Mouse (Mus musculus) megakaryocyte, adult 5-6 weeks (primary cell): ENCODE results near the gene Arap1. TPM values are rescaled to one million over a fixed set of nuclear protein-coding genes. Genes with fewer than 3 reads are reported as not detected.

Experiments used
- ATAC-seq: 2 replicates; pipeline ENCODE4 v1.8.0; 2016; ENCODE audit warnings: mild to moderate bottlenecking, inconsistent platforms; ENCODE audit not compliant: poor library complexity, severe bottlenecking
- total RNA-seq, 2 experiments: library from RNA; stranded (forward) in 1 of 2; stranded (reverse) in 1 of 2; fragments of 153-499, 151-499 nt in 1 of 2; fragments of 221-1000, 200-1000 nt in 1 of 2; gene quantifications; 2 replicates each; pipeline versions ENCODE4 v1.2.3 to v1.2.4; 2015 to 2017

The Arap1 gene
- total RNA-seq (2015) (141 and 152 TPM in 2 replicates), total RNA-seq (2017) (211 and 245 TPM in 2 replicates)

DNA sequence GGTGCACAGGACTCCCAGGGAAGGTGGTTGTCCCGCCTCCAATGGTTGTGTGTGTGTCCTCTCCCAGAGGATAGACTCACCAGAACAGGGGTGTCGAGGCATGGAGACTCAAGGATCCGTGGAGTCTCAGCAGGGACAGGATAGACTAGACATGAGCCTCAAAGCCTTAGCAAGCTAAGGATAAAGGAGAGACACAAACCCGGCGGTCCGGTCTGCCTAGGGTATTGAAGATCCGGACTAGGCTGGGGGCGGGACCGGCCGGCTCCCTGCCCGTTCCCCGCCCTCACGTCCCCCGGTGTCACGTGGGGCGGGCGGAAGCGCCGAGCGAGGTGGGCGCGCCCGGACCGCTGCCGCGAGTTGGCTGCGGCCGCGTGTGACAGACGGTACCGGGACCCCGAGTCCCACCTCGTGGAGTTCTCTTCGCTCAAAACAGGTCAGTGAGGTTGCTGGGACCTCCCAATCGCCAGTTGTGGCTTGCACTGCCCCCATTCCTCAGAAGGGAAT lies at the start of gene Arap1:
TSS of gene Arap1 (plus strand) at position 301 of the 504 bp plus-strand sequence.
- ATAC-seq, result peak; percentile 88

DNA sequence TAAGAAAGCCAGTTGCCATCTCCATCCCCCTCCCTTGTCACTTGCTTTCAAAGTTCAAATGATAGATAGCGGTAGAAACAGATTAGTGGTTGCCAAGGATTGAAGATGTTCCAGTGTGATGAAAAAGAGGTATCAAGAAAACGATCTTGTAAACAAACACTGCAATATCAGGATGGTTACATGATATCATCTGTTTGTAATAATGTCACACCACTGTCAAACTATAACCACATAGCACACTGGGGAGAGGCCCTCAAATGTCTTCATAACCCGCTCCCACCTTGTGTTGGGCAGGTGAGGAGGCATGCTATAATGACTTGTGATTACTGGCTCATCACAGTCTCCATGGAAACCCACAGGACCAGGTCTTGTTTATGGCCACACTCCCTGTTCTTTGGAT lies 49.5 kb upstream of the Arap1 start:
- ATAC-seq, result no peak

- ATAC-seq, result peak; percentile 25
Observed at GRCm38 (mm10) chr7:101301361-101301880, 46.4 kb upstream of the Arap1 start.

DNA sequence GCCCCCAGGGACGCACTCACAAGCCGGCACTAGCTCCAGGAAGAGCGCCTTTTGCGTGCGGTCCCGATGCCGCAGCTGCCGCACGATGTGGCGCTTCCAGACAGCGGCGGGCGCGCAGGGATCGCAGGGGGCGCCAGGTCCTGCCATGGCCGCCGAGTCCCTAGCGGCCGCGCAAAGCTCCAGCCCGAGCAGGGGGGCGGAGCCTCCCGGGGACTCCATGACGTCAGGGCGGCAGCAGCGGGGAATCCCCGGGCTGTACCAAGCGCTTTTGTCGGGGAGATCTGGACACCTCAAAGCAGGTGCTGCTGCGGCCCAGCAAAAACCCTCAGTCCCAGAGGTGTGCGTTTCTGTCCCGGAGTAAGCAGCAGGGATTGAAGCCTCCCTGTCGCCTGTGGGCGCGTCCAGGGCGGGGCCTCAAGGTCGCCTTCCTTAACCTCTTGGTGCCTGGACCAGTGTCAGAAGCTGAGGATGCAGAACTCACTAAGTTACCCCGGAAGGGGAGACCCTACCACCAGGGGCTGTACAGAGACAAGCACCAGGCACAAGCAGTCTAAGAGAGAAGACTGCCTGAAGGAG lies 45.9 kb upstream of the Arap1 start, which contains the start of gene Atg16l2:
TSS of gene Atg16l2 (minus strand) at position 371 of the 576 bp plus-strand sequence.
- peak; percentile 89 for ATAC-seq

- no peak for ATAC-seq
Observed at GRCm38 (mm10) chr7:101302691-101303090, 45.2 kb upstream of the Arap1 start.

DNA sequence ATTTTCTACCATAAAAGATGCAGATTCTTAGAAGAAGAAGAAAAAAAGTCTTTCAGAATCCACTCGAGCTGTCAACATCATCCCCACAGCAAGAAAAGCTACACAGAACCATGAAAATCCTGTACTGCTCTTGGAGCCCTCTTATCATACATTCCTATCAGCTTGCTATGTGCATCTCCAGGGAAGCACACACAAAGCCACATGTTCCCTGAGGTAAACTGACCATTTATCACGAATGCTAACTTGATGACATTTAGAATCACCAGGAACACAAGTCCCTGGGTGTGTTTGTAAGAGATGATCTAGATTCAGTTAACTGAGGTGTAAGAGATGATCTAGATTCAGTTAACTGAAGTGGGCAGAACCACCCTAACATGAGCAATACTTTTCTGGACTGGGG lies 41.0 kb upstream of the Arap1 start:
- no peak for ATAC-seq

- no peak for ATAC-seq
Observed at GRCm38 (mm10) chr7:101309985-101310326, 37.9 kb upstream of the Arap1 start.

GRCm38 (mm10) chr7:101310327-101311028 lies 37.4 kb upstream of the Arap1 start:
- ATAC-seq, result peak; percentile 93

DNA sequence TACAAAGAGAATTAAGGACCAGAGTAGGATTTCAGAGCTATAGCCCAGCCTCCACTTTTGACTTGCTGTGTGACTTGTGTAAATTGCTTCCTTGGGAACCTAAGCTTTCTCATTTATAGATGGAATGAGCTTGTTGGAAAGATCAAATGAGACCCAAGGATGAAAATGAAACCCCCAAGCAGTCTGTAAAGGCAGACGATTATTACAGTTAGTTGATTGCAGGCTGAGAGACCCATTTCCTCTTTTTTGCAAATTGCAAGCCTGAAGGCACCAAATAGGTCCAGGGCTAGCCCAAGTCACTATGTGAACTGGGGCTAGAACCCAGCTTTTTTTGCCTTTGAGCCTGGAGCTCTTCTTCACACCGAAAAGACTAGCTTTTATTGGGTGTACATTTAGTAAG lies 36.8 kb upstream of the Arap1 start:
- ATAC-seq, result peak; percentile 29; the same call in 1 of the 2 replicates

DNA sequence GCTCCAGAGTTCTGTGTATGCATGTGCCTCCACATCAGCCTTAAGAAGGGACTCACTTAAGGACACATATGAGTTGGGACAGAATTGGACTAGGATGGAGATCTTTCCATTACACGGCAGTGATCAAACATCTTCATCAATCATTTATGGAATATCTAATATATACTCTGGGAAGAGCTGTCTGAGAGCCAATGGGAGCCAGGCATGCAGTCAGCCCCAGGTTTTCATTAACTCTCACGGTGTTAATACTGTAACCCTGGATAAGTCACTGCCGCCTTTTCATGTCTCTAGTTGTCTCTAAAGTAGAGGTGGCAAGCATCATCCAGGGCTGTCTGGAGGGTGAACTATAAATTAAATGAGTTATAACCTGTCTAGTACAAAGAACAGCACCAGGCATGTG lies 34.8 kb upstream of the Arap1 start:
- ATAC-seq, result no peak

GRCm38 (mm10) chr7:101314396-101314795 lies 33.5 kb upstream of the Arap1 start:
- no peak for ATAC-seq

DNA sequence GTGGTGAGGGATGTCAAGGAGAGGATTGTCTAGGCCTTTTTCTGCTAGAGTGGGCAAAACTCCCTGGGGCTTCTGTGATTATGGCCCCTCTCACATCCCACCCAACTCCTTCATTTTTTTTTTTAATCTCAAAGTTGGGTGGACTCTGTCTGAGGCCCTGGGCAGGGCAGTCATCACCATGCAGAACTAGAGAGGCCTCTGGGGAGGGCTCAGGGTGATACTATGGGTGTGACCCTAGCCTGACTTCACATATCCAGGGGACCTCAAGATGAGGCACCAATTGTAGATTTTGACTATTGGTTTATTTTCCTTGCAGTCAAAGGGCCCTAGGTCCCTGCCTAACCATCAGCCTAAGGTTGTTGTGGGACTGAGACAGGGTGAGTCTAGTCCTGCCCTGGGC lies 32.2 kb upstream of the Arap1 start:
- no peak for ATAC-seq

- ATAC-seq, result peak; percentile 66
Observed at GRCm38 (mm10) chr7:101316591-101317001, 31.3 kb upstream of the Arap1 start.

DNA sequence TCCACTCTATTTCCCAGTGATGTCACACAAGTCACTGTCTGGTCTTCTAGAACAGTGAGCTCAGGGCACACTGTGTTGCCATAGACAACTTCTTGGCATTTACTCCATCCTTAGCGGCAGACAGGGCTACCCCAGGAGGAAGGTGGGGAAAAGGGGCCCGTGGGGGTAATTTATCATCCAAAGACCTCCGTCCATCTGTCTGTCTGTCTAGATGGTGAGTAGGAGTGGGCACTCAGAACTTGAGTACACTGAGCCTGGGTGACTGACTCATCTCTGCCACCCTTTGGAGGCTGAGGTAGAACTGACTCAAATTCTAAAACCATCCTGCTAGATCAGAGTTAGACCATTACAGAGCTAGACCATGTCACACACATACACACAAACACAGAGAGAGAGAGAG lies 30.9 kb upstream of the Arap1 start, which contains the start of gene Stard10:
TSS of gene Stard10 (plus strand) at position 73 of the 400 bp plus-strand sequence.
- ATAC-seq, result no peak

DNA sequence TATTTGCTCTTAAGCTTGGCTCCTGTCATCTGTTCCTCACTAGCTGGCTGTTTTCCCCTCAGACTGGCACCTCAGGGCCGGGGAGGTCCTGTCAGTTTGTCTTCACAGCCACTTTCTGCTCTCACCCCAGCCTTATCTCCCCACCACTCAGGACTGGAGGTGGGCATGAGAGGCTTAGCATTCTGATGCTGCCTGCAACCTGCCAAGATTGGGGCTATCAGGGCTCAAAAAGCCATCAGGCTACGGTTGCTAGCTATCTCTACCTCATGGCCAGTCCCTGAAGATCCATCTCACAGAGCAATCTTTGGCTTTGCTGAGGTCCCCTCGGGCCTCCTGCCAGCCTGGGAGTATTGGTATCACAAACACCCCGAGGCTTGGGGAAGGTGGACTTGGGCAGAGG lies 29.0 kb upstream of the Arap1 start:
- 0 out of 2 replicates have a peak, but pooled peaks have one; percentile 5 for ATAC-seq

- ATAC-seq, result no peak
Observed at GRCm38 (mm10) chr7:101319796-101320195, 28.1 kb upstream of the Arap1 start.

GRCm38 (mm10) chr7:101320399-101321217 lies 27.3 kb upstream of the Arap1 start:
- no peak for ATAC-seq

DNA sequence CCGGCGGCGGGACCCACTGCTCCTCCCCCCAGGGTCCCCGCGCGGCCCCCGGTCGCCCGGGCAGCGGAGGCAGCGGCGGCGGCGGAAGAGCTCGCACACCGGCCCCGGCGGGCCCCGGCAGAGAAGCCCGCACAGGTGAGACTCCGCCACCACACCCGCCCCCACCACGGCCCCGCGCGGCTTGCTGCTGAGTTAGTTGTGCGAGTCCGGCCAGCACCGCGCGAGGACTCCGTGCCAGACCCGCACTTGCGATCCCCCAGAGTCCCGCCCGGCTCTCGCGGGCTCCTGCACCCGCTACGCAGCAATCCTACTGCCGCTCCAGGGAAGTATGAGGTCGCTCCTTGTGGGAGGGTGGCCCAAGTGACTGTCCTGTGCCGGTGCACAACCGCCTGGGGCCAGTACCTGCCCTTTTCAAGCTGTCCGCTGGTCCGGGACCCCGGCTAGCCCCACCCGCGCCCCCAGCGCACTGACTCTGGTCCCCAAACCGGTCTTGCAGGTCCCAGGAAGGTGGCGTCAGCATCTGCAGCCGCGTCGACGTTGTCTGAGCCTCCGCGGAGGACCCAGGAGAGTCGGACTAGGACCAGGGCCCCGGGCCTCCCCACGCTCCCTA lies 26.5 kb upstream of the Arap1 start:
- ATAC-seq, result peak; percentile 30

- no peak for ATAC-seq
Observed at GRCm38 (mm10) chr7:101323141-101323594, 24.7 kb upstream of the Arap1 start.

DNA sequence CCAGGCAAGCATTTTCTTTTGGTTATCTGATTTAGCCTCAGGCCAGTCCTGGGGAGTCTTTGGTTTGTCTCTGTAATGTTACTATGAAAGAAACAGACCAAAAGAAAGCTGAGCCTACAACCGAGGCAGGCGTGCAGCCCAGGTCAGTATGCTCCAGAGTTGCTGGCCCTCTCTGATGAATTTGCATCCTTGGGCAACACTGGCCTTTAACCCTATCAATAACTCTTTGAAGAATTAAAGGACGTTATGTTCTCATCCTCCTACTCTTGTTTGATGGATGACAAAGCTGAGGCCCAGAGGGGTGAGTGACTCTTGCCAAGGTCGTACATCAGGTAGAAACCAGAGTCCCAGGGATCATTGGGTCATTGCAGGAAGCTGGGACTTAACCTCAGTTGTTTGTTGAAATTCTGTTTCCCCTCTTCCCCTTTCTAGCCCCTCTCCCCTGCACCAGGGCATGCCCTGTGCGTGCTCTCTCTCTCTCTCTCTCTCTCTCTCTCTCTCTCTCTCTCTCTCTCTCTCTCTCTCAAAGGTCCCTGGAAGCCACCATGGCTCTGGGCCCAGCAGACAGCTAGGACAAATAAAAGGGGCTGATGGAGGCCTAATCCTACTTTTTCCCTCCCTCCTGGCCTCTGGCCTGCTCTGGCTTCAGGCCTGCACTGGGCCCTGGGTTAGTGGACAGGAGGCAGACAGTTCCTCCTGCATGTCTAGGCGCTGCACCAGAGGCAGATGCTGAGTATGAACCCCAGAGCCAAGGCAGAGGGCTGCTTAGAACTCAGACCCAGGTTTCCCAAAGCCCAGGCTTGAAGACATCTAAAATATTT lies 23.5 kb upstream of the Arap1 start:
- ATAC-seq, result no peak
